Mouse (Mus musculus) embryonic fibroblast, embryonic 13.5 days (primary cell): Measurements from ENCODE around the gene Arfgap2. TPM values are rescaled to one million over a fixed set of nuclear protein-coding genes. Genes with fewer than 3 reads are reported as not detected.
"Not testable (repeated sequence)": the region's sequence is repeated elsewhere in the genome, so short reads cannot be mapped to it uniquely, and the experiment has no call there.

Experiments used
- H3K27ac ChIP-seq: 2 replicates; pipeline ENCODE4 v1.5.1; 2012; ENCODE audit warnings: low read length, control low read depth, inconsistent platforms; ENCODE audit not compliant: insufficient read depth
- H3K4me1 ChIP-seq: 2 replicates; pipeline ENCODE4 v1.6.1; 2011; ENCODE audit warnings: low read length; ENCODE audit not compliant: control insufficient read depth, insufficient read depth
- H3K4me3 ChIP-seq: 2 replicates; pipeline ENCODE4 v1.5.1; 2011; ENCODE audit warnings: mild to moderate bottlenecking, control low read depth, low read length; ENCODE audit not compliant: insufficient read depth
- CTCF ChIP-seq: IDR thresholded peaks from 2 replicates; pipeline ENCODE4 v1.5.1; 2011; ENCODE audit warnings: mild to moderate bottlenecking, control low read depth, low read length, moderate library complexity, borderline replicate concordance; ENCODE audit not compliant: insufficient read depth
- POLR2A ChIP-seq: IDR thresholded peaks from 2 replicates; pipeline ENCODE4 v1.6.1; 2011; ENCODE audit warnings: low read depth, mild to moderate bottlenecking, control low read depth, low read length, moderate library complexity
- polyA plus RNA-seq: library from polyadenylated mRNA; stranded (reverse); fragments of >200 nt; gene quantifications from 2 replicates; pipeline ENCODE4 v1.2.4, GENCODE M21; 2011; ENCODE audit warnings: low read depth; ENCODE audit not compliant: missing spikeins, insufficient read length

Arfgap2 gene
- 50.4 and 67.0 TPM in 2 replicates for polyA plus RNA-seq

DNA sequence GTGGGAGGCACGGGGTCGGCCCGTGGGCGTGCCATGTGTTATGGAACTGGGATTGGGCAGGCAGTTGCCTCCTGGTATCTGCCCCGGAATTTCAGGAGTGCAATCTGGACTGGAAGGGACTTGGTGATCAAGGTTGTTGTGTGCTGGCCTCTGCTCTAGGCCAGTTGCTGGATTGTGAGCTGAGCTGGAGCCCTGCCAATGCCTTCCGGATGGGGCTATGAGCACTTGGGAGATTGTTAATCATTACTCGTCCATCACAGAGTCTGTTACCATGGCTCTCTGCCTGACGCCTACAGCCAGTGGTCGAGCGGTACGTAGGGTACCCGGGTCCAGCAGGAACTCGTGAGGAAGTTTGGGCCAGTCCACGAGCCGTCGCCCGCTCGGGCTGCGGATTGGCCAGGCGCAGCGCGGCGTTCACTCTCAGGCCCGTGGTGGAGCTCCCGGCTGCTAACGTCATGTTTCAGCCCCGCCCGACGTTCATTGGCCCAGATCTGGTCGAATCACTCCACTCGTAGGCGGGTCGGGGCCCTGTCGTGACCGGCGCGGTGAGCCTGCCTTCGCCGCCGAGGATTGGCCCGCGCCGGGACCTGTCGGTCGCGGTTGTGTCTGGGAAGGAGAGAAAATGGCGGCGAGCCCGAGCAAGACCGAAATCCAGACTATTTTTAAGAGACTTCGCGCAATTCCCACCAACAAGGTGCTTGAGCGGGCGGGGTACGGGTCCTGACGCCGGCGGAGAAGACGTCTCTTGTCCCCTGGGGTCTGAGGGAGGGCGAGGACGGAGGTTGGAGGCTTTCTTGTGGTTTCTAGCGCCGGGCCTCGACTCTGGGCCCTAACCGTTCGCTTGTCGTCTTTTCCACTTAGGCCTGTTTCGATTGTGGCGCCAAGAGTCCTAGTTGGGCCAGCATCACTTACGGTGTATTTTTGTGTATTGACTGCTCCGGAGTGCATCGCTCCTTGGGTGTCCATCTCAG lies at the start of gene Arfgap2:
Arfgap2 (plus strand) TSS at position 264 of the 971 bp plus-strand sequence.
- H3K4me3 ChIP-seq: peak within 1 kb of the TSS; percentile 99
- H3K27ac ChIP-seq: peak within 1 kb of the TSS; percentile 82
- TF ChIP-seq POLR2A (peak; percentile 71), CTCF (no peak)
- H3K4me1 ChIP-seq: no peaks in the 10 kb centered on the region

- Histone ChIP-seq H3K27ac (no peak overlapping the region), H3K4me1 (no peaks in the 10 kb centered on the region), H3K4me3 (no peak overlapping the region)
- TF ChIP-seq POLR2A (no peak), CTCF (no peak)
Measured at GRCm38 (mm10) chr2:91217032-91217431, 47.7 kb upstream of the Arfgap2 start.

- Histone ChIP-seq H3K27ac (no peak overlapping the region), H3K4me1 (no peaks in the 10 kb centered on the region), H3K4me3 (no peak overlapping the region)
- no peak for TF ChIP-seq CTCF
- no peak for TF ChIP-seq POLR2A
Measured at GRCm38 (mm10) chr2:91220501-91220900, 44.3 kb upstream of the Arfgap2 start.

DNA sequence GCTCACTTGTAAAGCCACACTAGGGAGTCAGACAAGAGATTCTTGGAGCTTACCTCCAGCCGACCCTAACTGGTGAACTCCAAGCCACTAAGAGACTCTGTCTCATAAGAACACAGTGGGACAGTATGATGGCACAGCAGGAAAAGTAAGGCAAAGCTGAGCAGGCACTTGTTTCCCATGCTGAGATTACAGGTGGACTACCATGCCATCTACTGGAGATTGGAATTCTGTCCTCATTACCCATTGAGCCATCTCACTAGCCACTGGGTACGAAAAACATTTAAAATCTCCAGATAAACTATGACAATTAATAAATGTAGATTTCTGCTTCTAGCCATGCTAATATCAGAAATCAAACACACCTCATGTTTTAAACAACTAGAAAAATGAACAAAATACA lies 41.2 kb upstream of the Arfgap2 start:
- H3K27ac ChIP-seq: no peak overlapping the region
- TF ChIP-seq CTCF (no peak), POLR2A (no peak)
- H3K4me3 ChIP-seq: no peak overlapping the region
- no peaks in the 10 kb centered on the region for H3K4me1 ChIP-seq

GRCm38 (mm10) chr2:91229735-91230134 lies 35.0 kb upstream of the Arfgap2 start:
- TF ChIP-seq CTCF (no peak), POLR2A (no peak)
- Histone ChIP-seq H3K27ac (no peak overlapping the region), H3K4me3 (no peak overlapping the region), H3K4me1 (no peaks in the 10 kb centered on the region)

GRCm38 (mm10) chr2:91236601-91237510 lies 27.9 kb upstream of the Arfgap2 start, which contains the start of gene Ddb2:
Gene Ddb2, minus strand, starts transcription at chr2:91236982.
- TF ChIP-seq POLR2A: peak; percentile 64
- TF ChIP-seq CTCF: no peak
- no peaks in the 10 kb centered on the region for H3K4me1 ChIP-seq
- peak within 1 kb of the TSS; percentile 70 for H3K4me3 ChIP-seq
- peak within 1 kb of the TSS; percentile 85 for H3K27ac ChIP-seq

DNA sequence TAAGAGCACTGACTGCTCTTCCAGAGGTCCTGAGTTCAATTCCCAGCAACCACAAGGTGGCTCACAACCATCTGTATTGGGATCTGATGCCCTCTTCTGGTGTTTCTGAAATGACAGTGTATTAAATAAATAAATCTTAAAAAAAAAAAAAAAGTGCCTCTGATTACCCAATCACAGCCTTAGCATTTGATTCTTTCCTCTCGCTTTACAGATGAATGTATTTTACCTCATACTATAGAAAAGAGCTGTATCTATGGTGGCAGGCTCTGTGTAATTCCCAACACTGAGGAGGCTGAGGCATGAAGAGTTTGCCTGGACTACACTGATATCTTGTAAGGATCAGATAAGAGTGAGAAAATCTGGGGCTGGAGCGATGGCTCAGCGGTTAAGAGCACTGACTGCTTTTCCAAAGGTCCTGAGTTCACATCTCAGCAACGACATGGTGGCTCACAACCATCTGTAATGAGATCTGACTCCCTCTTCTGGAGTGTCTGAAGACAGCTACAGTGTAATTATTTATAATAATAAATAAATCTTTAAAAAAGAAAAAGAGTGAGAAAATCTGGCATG lies 27.2 kb upstream of the Arfgap2 start:
- not testable (repeated sequence) for H3K4me1 ChIP-seq
- Histone ChIP-seq H3K4me3 (peak overlapping the region; percentile 70), H3K27ac (peak overlapping the region; percentile 85)

DNA sequence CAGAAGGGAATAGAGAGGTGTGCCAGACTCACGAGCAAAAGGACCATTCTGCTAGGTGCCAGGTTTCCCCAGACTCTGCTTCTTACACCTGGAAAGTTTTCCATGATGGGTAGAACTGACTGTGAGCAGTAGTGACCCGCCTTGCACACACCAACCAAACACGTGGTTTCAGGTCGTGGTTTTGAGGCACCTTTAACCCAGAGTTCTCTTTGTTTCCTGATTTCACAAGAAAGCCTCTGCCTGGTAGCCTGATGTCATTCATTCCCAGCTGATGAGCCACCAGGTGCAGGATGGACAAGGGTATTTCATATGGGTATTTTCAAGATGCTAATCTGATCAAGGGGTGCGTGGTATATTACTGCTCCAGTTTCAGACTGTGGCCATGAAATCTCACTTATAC lies 22.2 kb upstream of the Arfgap2 start:
- TF ChIP-seq POLR2A: no peak
- no peak for TF ChIP-seq CTCF
- Histone ChIP-seq H3K4me1 (no peaks in the 10 kb centered on the region; the same call in 1 of the 2 replicates), H3K27ac (no peak overlapping the region), H3K4me3 (no peak overlapping the region)

GRCm38 (mm10) chr2:91243416-91243815 lies 21.4 kb upstream of the Arfgap2 start:
- H3K4me3 ChIP-seq: no peak overlapping the region
- no peaks in the 10 kb centered on the region; the same call in 1 of the 2 replicates for H3K4me1 ChIP-seq
- no peak for TF ChIP-seq POLR2A
- TF ChIP-seq CTCF: no peak
- H3K27ac ChIP-seq: no peak overlapping the region
